Mouse (Mus musculus) gastrocnemius, postnatal 4 days (tissue): ENCODE results near the gene Pvalb. TPM values are rescaled to one million over a fixed set of nuclear protein-coding genes. Genes with fewer than 3 reads are reported as not detected.

Experiments
- DNase-seq, 2 experiments: peaks; one replicate each; pipeline ENCODE4 v3.0.0; 2021 to 2022; ENCODE audit warnings: low spot score in 2 of 2, mixed read lengths in 2 of 2
- long read RNA-seq, 2 experiments: library from polyadenylated mRNA; stranded (forward); transcript quantifications; one replicate each; pipeline ENCODE4 v2.0.0; 2021
- total RNA-seq, 2 experiments: library from RNA; stranded (reverse); gene quantifications; 2 replicates each; pipeline ENCODE4 v1.2.3; 2021

Gene Pvalb
- total RNA-seq, result 100 to 1,000 TPM; 716 to 864 TPM
- long read RNA-seq, experiment 1, transcript Pvalb-202 (5 exons, 953 nt), result minor isoform, 21 of 162 reads
- long read RNA-seq, experiment 1, transcript Pvalb-201 (4 exons, 977 nt), result major isoform, 120 of 162 reads
- long read RNA-seq, experiment 1, partial matches to known transcripts, result 5 of 162 reads
- long read RNA-seq, experiment 1, other reads (novel, unspliced or antisense), result 16 of 162 reads
- long read RNA-seq, experiment 2, transcript Pvalb-201 (4 exons, 977 nt), result major isoform, 103 of 140 reads
- long read RNA-seq, experiment 2, transcript Pvalb-202 (5 exons, 953 nt), result minor isoform, 25 of 140 reads
- long read RNA-seq, experiment 2, partial matches to known transcripts, result 9 of 140 reads
- long read RNA-seq, experiment 2, other reads (novel, unspliced or antisense), result 3 of 140 reads

- no peak for DNase-seq
Measured at GRCm38 (mm10) chr15:78206312-78206711, at the start of gene Pvalb. TSS of gene Pvalb (minus strand) at chr15:78206400.

- peak in 1 of 2 experiments; percentile 46 for DNase-seq
Measured at GRCm38 (mm10) chr15:78254751-78255150, 48.6 kb upstream of the Pvalb start.

GRCm38 (mm10) chr15:78248410-78248809 is 42.2 kb upstream of the Pvalb start:
- DNase-seq, result no peak

GRCm38 (mm10) chr15:78247659-78248058 is 41.5 kb upstream of the Pvalb start:
- no peak for DNase-seq

GRCm38 (mm10) chr15:78246143-78247116 is 40.2 kb upstream of the Pvalb start:
- DNase-seq, result no peak

- DNase-seq, result no peak
Measured at GRCm38 (mm10) chr15:78244695-78245492, 38.7 kb upstream of the Pvalb start, which contains the start of gene Ncf4. TSS of gene Ncf4 (plus strand) at chr15:78244801.

GRCm38 (mm10) chr15:78243774-78244173 is 37.6 kb upstream of the Pvalb start:
- no peak for DNase-seq

- DNase-seq, result no peak
Measured at GRCm38 (mm10) chr15:78243061-78243460, 36.9 kb upstream of the Pvalb start.

DNA sequence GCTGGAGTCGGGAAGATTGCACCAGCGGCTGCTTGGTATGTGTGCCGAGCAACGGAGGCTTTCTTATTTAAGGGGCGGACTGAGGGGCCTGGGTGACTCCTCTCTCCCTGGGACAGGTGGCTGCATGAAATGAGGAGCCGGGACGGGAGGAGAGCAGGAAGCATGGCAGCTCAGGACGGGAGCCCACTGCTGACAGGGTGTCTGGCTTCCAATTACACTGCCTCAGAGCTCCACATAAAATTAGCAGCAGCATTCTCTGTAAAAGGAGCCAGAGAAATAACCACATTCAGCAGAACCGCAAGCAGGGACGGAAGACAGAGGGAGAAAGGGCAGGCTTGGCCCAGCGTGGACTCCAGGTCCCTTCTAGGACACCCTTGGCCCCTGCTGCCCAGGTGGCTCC is 35.1 kb upstream of the Pvalb start:
- no peak for DNase-seq

DNA sequence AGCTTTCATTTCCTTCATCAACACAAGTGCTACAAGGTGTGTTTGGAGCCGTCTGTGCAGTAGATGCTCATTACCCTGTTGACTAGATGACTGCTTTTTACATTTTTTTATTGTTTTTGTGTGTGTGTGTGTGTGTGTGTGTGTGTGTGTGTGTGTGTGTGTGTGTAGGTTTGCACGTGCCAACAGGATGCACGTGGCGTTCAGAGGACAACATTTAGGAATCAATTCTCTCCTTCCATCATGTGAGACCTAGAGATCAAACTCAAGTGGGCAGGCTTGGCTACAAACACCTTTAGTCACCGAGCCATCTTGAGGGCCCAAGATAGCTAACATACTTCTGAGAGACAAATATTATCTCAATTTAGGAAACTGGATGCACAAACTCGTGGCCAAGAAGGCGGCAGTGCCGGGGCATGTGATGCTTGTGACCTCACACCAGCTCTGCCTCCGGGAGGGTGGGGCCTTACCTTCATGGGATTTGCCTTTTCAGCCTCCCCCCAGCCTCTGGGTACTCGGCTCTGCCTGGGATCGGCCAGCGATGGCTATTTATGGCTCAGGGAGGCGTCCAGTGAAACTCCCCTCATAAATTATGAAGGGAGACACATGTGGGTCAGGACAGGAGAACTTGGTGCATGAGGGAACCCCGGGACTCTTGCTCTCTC is 33.9 kb upstream of the Pvalb start:
- no peak for DNase-seq

DNA sequence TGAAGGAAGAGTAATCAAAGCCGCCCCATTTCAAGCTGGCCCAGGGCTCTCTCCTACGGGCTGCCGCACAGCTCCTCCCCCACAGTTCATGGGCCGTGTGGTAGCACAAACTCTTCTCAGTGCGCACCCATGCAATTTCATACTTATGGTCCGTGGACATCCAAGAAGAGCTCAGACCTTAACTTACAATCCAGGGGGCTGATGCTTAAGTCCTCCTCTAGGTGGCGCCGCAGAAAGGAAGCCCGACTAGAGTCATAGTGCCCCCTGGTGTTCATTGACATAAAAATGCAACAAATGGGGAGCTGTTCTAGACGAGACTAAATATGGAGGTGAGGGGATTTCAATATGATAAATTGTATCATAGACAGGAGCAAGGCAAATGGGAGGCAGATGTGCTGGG is 33.3 kb upstream of the Pvalb start:
- DNase-seq, result peak; percentile 45 to 67

DNA sequence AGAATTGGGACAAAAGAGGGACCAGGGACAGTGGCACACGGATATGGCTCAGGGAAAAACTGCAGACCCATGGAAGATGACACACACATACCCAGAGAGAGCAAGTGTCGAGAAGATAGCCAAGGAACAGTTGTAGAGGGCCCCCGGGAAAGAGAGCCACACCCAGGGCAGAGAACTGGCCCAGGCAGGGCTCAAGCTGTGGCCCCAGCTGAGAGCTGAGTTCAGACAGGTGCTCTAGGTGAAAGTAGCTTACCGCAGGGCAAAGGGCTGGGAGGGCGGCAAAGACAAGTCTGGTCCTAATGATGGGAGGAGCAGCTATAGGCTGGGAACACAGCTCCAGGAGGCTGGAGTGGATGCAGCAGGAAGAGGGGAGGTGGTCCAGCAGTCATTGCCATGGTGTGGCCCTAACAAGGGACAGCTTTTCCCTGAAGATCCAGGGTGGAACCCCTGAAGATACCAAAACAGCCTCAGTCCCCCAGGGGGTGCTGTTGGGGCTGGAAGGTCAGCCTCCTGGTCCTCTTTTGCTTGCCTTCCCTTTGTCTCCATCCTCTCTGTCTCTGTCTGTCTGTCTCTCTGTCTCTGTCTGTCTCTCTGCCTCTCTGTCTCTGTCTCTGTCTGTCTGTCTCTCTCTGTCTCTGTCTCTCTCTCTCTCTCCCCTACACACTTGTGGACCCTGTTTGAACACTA is 28.8 kb upstream of the Pvalb start:
- no peak for DNase-seq

DNA sequence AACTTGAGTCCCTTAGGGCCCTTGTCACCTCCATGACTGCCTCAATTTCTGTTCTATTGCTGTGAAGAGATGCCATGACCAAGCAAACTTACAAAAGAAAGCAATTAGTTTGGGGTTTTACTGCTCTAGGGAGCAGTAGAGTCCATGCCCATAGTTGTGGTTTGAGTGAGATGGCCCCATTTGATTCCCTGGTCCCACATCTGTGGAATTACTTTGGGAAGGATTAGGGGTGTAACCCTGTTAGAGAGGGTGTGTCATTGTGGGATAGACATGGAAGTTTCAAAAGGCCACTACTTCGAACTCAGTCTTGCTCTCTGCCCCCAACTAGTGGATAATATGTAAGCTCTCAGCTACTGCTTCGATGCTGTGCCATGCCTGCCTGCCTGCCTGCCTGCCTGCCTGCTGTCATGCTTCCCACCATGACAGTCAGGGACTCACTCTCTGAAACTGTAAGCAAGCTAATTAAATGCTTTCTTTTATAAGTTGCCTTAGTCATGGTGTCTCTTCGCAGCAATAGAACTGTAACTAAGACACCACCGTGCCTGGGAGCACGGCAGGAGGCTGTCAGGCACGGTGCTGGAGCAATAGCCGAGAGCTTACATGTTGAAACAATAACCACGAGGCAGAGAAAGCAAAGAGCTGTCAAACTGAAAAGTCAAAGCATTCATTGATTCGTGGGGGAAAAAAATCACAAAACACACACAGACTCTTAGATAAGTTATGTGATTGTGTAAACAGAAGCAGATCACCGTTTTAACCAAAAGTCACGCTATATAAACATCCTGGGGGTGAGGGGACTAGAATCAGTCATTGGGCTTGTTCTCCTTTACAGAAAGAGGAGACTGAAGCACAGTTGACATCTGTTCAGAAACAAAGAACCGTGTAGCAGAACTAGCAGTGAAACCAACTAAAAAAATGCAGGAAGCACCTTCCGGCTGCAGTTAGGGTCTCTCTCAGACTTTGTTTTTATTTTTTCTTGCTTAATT is 25.4 kb upstream of the Pvalb start:
- no peak for DNase-seq

GRCm38 (mm10) chr15:78227816-78228215 is 21.6 kb upstream of the Pvalb start:
- no peak for DNase-seq

DNA sequence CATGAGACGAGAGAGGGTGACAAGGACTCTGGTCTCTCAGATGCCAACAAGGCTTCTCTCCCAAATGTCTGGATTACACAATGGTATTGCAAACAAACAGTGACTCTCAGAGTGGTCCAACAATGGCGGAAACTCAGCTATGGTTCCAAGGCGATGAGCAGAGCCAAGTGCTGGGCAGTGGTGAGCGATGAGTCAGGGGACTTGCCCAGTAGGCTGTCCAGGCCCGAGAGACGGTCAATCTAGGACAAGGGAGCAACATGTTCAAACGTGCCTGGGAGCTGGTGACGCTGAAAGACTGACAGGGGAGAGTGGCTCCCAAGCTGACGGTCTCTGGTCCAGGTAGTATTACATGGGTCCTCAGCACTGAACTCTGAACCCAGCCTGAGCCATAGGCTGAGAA is 9.1 kb upstream of the Pvalb start:
- DNase-seq, result no peak

GRCm38 (mm10) chr15:78211367-78211766 is 5.2 kb upstream of the Pvalb start:
- no peak for DNase-seq

- no peak for DNase-seq
Measured at GRCm38 (mm10) chr15:78210203-78210602, 4.0 kb upstream of the Pvalb start.

DNA sequence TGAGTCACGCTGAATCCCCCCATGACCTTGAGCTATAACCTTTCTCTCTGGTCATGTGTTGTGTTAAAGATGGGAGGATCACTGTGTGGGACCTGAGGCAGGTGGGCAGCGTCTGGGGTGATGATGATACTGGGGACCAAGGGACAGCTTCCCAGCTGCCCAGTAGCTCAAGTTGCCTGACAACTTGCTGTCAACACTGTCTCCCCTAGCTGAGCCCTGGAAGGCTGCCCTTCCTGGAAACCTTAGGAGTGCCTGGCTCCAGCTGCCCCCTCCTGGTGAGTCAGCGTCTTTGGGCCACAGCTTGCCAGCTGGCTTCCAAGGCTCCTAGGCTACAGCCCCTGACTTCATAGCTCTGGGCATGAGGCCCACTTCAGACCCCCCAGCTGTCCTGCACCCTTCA is 1.0 kb downstream of the Pvalb start:
- peak; percentile 44 to 70 for DNase-seq
